Mouse (Mus musculus): ENCODE data around the gene Prim2. TPM values are rescaled to one million over a fixed set of nuclear protein-coding genes. Genes with fewer than 3 reads are reported as not detected.

Gene Prim2
- total RNA-seq, 1 experiment from 2014 or later = 17.7 TPM

DNA sequence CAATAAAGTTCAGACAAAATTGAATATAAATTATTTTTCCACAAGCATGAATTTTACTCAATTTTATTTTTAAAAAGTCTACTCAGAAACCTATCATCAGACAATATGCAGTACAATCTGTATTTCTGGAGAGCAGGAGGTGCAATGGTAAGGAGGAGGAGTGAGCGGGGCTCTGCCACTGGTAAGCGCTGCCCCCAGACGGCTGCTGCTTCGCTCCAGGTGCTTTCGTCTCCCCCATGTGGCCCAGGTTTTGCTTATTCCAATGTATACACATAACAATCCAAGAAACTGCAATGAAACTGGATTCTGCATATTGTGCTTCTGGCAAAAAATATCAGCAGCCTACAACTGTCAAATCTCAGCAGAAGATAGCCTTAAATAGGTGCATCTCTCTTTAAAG, 146.4 kb downstream of the Prim2 start:
- no peak for ATAC-seq (replicated peaks; ENCODE audit: insufficient number of reproducible peaks, low FRiP score, low TSS enrichment, poor library complexity, severe bottlenecking)

DNA sequence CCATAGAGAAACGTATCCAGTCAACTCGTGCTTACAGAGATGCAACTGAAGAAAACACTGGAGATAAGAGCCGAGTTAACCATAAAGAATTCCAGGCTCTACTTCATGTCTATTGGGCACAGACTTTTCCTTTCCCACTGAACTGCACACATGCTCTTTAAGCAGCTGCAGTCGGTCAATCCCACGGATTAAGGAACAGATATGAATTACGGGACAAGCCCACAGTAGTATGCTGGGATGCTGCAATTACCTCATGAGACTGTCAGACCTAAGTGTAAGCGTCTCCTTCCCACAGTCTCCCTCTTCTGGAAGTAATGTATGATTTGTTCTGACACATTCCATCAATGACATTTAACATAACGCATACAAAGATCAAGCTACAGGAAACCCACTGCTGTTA, 154.5 kb downstream of the Prim2 start:
- ATAC-seq (replicated peaks; ENCODE audit: insufficient number of reproducible peaks, low FRiP score, low TSS enrichment, poor library complexity, severe bottlenecking) = no peak

DNA sequence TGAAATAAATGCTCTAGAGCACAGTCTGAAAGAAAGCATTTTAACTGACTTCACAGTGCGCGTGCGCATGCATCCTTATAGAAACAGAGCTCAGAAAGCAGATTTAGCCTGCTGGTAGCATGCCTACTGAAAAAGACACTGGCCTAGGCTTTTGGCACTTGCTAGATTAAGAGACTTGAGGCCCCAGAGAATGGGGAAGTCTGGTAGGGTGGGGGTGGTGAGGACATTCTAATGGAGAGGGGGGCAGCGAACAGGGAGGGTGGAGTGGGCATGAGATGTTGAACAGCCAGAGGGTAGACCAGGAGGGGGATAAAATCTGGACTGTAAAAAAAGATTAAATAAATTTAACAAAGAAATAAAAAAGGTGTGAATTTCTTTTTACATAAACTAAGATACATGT, 158.3 kb downstream of the Prim2 start:
- ATAC-seq (replicated peaks; ENCODE audit: insufficient number of reproducible peaks, low FRiP score, low TSS enrichment, poor library complexity, severe bottlenecking) = no peak

DNA sequence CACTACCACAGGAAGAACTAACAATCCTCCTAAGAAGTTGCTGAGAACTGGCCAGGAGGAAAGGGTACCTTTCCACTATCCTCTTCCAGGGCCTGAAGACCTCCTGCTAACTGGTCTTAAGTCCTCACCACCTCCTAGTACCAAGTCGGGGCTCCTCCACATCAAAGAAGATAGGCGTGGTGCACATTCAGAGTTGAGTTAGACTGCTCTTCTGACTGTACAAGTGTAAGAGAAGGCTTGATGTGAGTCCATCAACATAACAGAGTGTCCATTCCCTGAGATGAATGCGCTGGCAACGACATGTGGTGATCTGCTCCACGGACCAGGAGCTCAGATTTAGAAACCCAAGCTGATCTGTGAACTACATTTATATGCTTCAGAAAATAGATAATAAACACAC, 165.2 kb downstream of the Prim2 start:
- ATAC-seq (replicated peaks; ENCODE audit: insufficient number of reproducible peaks, low FRiP score, low TSS enrichment, poor library complexity, severe bottlenecking) = no peak

DNA sequence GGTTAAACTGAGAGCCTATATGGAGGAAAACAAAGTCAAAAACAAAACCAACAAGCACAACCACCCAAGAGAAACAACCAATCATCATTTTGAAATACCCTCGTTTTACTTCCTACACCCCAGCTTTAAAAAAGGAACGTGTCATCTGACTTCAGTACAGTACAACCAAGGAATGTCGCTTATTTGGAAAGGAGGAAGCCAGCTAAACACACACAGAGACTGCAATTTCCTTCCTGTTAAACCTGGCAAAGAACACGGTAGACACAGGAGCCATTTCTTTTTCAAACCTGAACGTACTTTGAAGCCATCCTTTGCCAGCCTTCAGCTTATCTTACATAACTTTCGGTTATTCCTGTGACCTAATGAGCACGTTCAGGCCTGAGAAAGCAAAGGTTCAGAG, 166.7 kb downstream of the Prim2 start:
- ATAC-seq (replicated peaks; ENCODE audit: insufficient number of reproducible peaks, low FRiP score, low TSS enrichment, poor library complexity, severe bottlenecking) = no peak

DNA sequence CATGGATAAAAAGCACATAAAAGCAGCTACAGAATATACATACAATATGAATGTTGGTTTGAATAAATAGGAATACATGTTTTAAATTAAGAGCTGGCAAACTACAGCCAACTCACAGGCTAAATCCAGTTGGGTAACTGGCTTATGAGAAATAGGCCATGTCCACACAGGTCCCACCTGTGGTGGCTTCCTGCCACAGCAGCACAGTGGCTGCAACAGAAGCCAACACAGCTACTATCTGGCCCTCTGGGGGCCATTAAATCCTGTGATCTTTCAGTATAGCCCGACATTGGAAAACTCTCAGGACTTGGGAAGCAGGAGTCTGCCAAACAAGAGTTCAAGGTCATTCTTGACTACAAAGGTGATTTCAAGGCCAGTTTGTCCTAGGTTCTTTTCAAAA, 167.3 kb downstream of the Prim2 start:
- ATAC-seq (replicated peaks; ENCODE audit: insufficient number of reproducible peaks, low FRiP score, low TSS enrichment, poor library complexity, severe bottlenecking) = no peak

DNA sequence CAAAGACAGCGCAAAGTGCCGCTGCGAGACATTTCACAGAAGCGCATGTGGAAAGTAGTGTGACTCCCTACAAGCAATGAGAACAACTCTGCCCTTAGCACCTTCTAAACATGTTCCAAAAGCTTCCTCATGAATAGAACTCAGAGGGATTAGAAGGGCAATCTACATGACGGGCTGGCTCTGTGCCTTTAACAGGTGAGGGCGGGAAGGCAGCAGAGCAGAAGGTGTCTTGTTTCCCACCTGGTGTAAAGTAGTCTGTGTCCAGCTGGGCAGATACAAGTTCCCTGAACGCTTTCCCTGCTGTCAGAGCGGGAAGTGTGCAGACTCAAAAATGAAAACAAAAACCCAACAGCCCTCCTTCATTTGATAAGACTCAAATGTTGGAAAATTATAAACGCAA, 169.5 kb downstream of the Prim2 start:
- ATAC-seq (replicated peaks; ENCODE audit: insufficient number of reproducible peaks, low FRiP score, low TSS enrichment, poor library complexity, severe bottlenecking) = no peak

DNA sequence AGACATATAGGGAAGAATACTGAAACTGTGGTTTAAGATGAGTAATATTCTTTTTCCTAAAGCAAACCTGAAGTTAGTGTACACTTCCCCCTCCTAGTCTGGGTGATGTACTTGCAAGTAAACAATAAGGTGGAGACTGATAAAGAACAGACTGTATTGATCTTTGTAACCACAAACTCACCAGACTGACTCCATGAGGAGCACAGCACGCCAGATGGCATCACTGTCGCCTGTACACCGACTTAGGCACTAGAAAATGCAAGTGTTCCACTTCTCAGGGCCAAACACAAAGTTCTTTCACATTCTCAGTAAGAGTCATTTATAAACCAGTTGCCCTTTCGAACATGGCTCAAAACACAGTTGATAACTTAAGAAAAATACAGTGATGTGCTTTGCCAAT, 170.0 kb downstream of the Prim2 start:
- ATAC-seq (replicated peaks; ENCODE audit: insufficient number of reproducible peaks, low FRiP score, low TSS enrichment, poor library complexity, severe bottlenecking) = no peak

DNA sequence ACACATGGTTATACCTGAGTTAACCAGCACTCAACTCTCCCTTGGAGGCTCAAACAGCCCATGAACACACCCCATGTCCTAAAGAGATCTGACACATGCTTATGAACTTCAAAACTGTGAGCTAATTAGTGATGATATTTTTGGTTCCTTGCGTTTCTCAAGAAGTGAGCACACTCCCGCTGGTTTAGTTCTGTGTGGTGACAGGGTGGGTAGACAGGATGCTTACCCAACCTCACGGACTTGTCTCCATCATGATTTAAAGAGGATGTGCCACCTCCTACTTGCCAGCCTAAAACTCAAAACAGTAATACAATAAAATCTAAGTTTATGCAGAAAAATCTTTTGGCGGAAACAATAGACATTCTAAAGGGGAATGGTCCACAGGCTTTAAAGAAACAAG, 173.5 kb downstream of the Prim2 start:
- ATAC-seq (replicated peaks; ENCODE audit: insufficient number of reproducible peaks, low FRiP score, low TSS enrichment, poor library complexity, severe bottlenecking) = no peak

DNA sequence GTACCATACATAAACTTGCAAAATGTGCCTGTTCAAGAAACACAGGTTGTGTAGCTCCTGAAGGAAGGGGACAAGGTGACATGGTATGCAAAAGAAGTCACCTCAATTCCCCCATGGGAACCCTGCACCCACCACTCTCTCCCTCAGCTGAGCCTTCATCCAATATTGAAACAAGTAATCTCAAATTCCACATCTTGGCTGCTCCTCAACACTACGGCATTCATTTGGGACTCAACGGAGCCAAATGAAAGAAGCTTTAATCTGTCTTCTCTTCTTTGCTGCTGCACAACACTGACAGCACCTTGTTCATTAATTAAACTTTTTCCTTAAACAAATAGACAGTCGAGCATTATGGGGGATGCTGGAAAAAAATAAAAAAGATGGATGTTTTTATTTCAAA, 174.0 kb downstream of the Prim2 start:
- ATAC-seq (replicated peaks; ENCODE audit: insufficient number of reproducible peaks, low FRiP score, low TSS enrichment, poor library complexity, severe bottlenecking) = no peak

DNA sequence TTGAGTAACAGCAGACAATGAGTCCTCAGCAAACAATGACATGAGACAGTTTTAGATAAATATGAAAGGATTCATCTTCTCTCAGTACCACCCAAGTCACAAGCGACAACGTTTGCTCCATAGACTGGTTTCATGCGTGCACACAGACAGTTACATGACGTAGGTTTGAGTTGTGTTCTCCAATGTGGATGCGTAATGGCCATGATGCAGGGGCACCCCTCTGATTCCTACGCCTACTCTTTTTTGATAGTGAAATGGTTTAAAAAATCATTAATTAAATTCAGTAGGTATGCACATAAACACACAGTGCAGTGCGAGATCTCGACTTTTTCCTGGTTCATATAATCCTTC, 174.4 kb downstream of the Prim2 start:
- no peak for ATAC-seq (replicated peaks; ENCODE audit: insufficient number of reproducible peaks, low FRiP score, low TSS enrichment, poor library complexity, severe bottlenecking)

DNA sequence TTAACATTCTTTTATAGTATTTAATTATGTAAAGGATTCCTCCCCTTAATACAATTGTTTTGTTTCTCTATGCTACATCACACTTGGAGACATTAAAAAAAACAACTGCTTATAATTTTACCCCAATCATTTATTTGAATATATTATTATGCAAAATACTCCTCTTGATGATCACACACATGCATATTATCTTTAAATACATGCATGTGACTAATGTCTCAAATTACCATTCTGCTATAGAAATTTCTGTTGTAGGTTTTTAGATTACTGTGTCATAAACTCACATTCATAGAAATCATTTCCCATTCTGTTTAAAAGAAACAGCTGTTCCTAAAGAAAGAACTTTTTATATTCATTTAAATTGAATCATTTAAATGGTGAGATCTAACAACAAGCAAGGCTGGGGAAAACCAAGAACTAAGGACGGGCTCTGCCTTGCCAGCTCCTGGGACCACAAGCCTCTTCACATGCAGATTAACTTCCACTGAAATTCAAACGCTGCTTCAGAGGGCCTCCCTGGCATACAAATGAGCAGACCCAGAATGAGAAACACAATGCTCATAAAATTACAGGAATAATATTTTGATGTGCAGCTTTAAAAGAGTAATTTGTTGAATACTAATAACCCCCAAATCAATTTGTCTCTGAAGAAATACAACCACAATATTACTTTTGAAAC, 174.9 kb downstream of the Prim2 start:
- ATAC-seq (replicated peaks; ENCODE audit: insufficient number of reproducible peaks, low FRiP score, low TSS enrichment, poor library complexity, severe bottlenecking) = no peak

DNA sequence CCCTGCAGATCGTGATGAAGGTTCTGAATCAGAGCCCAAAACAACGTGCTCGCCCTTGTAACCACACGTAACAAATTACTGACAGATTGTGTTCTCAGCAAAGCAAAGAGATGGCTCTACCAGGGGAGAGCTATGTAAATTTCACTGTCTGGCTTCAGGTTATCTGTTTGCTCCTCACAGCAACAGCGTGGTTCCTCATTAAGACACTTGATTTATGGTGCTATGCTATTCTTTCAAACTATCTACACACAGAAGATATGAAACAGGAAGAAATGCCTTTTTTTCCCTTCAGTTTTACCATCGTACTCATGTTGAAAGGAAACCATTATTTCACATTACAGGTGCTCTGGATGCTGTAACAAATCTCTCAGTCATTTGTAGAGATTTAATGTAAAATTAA, 179.4 kb downstream of the Prim2 start:
- ATAC-seq (replicated peaks; ENCODE audit: insufficient number of reproducible peaks, low FRiP score, low TSS enrichment, poor library complexity, severe bottlenecking) = no peak

DNA sequence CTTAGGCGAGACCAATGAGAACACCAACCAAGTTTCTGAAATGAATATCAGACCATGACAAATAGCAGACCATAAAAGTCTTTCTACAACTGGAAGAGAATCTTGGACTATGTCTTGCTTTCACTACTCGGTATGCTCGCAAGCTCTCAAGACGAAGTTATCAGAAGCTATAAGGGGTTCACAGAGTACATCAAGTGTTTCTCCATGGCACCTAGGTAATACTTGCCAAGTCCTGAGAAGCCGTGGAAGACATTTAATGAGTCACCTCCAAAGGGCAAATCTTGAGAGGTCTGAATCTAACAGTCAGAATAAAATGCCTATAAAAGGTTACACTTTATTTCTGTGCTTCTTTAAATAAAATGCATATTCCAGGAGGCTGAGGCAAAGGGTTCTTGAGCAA, 181.2 kb downstream of the Prim2 start:
- no peak for ATAC-seq (replicated peaks; ENCODE audit: insufficient number of reproducible peaks, low FRiP score, low TSS enrichment, poor library complexity, severe bottlenecking)

DNA sequence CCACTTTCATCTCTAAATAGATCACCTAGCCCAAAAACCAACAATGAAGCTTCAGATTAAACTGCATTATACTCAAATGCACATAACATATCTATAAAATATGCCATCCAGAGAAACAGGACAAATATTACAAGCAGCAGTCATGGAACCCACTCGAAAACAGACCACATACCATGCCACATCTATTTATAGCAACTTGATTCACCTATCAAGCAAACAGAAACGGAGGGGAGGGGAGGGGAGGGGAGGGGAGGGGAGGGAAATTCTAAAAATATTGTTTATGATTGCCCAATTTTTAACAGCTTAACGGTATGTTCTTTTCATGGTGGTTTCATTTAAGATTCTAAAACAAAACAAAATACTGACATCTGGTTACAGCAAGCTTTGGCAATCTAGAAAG, 185.8 kb downstream of the Prim2 start:
- no peak for ATAC-seq (replicated peaks; ENCODE audit: insufficient number of reproducible peaks, low FRiP score, low TSS enrichment, poor library complexity, severe bottlenecking)

DNA sequence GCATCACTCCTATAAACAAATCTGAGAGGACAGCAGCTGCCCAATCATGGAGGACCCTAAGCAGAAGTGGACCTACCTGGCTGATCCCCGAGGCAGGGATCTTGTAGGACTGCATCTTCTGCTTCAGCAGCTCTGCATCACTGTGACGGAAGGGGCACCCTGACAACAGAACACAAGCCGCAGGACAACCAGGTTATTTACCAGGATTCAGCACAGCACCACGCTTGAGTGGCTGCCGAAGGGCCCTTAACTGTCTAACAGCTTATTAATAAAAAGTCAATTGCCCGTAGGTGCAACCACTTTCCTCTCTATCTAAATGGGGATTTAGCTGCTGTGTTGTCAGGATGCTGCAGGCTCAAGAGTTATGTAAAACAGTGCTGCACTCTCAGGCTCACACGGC, 189.2 kb downstream of the Prim2 start:
- no peak for ATAC-seq (replicated peaks; ENCODE audit: insufficient number of reproducible peaks, low FRiP score, low TSS enrichment, poor library complexity, severe bottlenecking)

DNA sequence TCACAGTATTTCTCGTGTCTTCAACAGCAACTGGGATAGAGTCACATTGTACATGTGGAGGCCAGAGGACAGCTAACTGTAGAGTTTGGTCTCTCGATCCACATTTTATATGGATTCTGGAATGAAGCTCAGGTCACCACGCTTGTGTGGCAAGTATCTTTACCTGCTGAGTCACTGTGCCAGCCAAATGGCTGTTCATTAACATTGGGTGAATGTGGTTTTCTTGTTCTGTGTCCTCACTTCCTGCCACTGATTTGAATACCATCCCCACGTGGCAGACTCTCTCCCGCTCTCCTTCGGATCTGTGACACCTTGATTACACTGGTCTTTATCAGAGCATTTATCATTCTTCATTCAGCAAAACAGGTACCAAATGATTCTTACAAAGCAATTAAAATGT, 198.5 kb downstream of the Prim2 start:
- ATAC-seq (replicated peaks; ENCODE audit: insufficient number of reproducible peaks, low FRiP score, low TSS enrichment, poor library complexity, severe bottlenecking) = no peak

DNA sequence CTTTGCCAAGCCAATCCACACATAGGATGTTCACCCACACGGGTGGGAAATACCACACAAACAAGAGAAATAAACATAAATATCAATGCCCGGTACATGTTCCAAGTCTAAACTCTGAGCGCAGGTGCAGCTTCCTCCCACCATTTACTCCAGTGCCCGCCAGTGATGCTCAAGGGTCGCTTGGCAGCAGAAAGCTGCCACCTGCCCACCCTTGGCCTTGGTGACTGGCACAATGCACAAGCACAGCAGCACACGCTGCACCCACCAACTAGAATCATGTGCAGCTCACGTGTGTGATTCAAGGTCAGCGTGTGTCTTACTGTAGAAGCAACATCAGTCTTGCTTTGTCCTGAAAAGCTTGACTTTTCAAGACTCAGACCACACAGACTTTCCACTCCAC, 199.4 kb downstream of the Prim2 start:
- no peak for ATAC-seq (replicated peaks; ENCODE audit: insufficient number of reproducible peaks, low FRiP score, low TSS enrichment, poor library complexity, severe bottlenecking)

DNA sequence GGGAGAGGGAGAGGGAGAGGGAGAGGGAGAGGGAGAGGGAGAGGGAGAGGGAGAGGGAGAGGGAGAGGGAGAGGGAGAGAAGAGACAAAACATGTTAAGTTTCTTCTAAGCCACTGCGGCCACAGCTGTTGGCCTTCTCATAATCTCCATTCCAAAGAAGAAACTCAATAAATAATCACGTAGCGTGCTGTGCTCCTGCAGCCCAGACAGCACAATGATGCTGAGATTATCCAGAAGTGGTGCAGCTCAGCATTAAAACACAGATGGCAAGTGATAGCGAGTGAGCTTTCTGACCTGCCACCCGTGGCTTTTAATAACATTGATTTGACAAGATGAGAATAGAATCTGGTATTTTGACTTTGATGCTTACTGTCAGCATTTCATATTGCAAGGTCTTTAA, 205.4 kb downstream of the Prim2 start:
- no peak for ATAC-seq (replicated peaks; ENCODE audit: insufficient number of reproducible peaks, low FRiP score, low TSS enrichment, poor library complexity, severe bottlenecking)

DNA sequence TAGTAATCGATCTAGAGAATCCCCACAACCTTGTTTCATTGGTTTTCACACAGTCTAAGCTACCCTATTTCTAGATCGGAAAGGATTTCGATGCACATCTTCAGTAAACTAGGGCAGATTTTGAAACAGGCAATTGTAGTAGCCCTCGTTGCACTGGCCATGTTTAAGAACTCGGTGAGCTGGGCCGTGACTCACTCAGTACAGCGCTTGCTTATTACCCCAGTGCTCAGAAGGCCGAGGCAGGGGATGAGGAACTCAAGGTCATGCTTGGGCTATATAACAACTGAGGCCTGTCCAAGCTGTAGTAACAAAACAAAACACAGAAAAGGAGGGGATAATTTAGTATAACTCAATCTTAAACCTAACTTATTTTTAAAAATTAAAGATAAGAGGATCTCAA, 208.9 kb downstream of the Prim2 start:
- ATAC-seq (replicated peaks; ENCODE audit: insufficient number of reproducible peaks, low FRiP score, low TSS enrichment, poor library complexity, severe bottlenecking) = no peak

DNA sequence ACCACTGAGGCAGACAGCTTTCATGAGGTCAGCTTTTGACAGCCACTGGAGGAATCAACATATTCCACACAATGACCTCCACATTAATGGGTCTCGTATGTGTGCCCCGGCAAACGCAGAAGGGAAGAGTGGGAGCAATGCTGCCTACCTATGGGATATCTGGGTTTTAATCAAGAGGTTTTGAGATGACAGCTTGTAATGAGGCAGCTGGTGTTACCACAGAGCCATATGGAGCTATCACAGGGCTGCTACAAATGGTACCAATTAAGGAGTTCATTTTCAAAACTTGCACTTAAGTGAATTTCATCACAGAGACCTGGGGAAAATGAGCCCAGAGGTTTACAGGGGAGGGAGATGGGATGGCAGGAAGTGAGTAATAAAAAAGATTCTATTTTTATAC, 209.3 kb downstream of the Prim2 start:
- no peak for ATAC-seq (replicated peaks; ENCODE audit: insufficient number of reproducible peaks, low FRiP score, low TSS enrichment, poor library complexity, severe bottlenecking)

Data from monocyte, adult 5-6 weeks (primary cell).